Mouse (Mus musculus) Patski (cell line): Measurements from ENCODE around the gene Rae1. TPM values are rescaled to one million over a fixed set of nuclear protein-coding genes. Genes with fewer than 3 reads are reported as not detected.
A peak's percentile ranks its signal among the peaks of the same experiment; 100 is the strongest.

Experiments
- ATAC-seq: fragments of 100-300 bp; one replicate; pipeline ENCODE4 v1.8.0; 2021
- CTCF ChIA-PET: fragments of 350-600 bp; sonication (Branson Sonifier 250); formaldehyde crosslinking; loops from one replicate; lab custom pipeline; 2022; ENCODE audit warnings: inconsistent platforms; lab: Charles Lee
- POLR2A ChIA-PET: fragments of 350-600 bp; sonication (Branson Sonifier 250); formaldehyde crosslinking; loops from one replicate; lab custom pipeline; 2022; ENCODE audit warnings: antibody characterized with exemption, inconsistent platforms; lab: Charles Lee
- DNase-seq: peaks from one replicate; pipeline ENCODE4 v3.0.0-alpha.2; 2011; ENCODE audit warnings: low read depth, low spot score
- H3K27me3 ChIP-seq: fragments of 371-371 bp; one replicate; pipeline ENCODE4 v1.5.1; 2021
- CTCF ChIP-seq: fragments of 100-300 bp; IDR thresholded peaks from one replicate; pipeline ENCODE4 v1.5.1; 2021
- in situ Hi-C: fragments of 300-500 bp; cut with MboI; formaldehyde crosslinking; loops from 3 replicates; pipeline ENCODE4 v1.11.1; 2018; ENCODE audit warnings: low pct_unique_long_range_greater_than_20kb, mixed read lengths
- polyA plus RNA-seq: library from polyadenylated mRNA; unstranded; gene quantifications from one replicate; pipeline ENCODE4 v1.2.3, GENCODE M21; 2021

Gene Rae1
- 77.6 TPM for polyA plus RNA-seq

DNA sequence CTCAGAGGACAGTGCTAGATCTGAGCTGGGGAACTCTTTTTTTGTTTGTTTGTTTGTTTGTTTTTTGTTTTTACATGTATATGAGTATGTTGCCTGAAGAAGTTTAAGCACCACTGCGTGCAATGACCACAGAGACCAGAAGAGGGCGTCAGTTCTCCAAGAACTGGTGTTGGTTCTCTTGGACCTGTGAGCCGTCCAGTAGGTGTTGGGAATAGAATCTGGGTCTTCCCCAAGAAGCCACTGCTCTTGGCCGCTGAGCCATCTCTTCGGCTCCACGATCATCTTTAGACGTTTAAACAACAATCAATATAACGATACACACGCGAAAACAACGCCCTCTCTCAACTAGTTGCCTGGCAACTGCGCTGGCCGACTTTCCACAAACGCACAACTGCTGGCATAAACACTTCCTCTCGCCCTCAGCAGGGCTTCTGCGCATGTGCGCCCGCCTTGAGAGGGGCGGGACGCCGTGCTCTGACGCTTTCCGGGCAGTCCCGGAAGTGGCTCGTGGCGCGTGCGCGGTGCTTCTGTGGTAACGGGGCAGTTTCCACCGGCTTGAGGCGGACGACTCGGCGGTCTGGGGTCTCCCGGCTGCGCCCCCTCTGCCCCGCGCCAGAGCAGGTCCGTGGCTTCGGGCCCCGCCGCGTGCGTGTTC lies at the start of gene Rae1:
Gene Rae1, plus strand, starts transcription at position 488 of the 655 bp plus-strand sequence.
- POLR2A ChIA-PET = interaction anchor here (0.9 kb wide), 1 partner anchor 166 kb away, joined by 3 read pairs; no protein-coding TSS in a partner anchor
- TF ChIP-seq CTCF = peak; percentile 97
- in situ Hi-C loops = loop anchor here (5.0 kb wide), 3 partner anchors 83 to 522 kb away; no protein-coding TSS in a partner anchor
- CTCF ChIA-PET = interaction anchor here (0.6 to 1.1 kb wide), 3 partner anchors 84 to 169 kb away, joined by 3 to 6 read pairs (median 3); no protein-coding TSS in a partner anchor
- H3K27me3 ChIP-seq = no peaks in the 10 kb centered on the region
- peak; percentile 92 for DNase-seq
- peak; percentile 87 for ATAC-seq

DNA sequence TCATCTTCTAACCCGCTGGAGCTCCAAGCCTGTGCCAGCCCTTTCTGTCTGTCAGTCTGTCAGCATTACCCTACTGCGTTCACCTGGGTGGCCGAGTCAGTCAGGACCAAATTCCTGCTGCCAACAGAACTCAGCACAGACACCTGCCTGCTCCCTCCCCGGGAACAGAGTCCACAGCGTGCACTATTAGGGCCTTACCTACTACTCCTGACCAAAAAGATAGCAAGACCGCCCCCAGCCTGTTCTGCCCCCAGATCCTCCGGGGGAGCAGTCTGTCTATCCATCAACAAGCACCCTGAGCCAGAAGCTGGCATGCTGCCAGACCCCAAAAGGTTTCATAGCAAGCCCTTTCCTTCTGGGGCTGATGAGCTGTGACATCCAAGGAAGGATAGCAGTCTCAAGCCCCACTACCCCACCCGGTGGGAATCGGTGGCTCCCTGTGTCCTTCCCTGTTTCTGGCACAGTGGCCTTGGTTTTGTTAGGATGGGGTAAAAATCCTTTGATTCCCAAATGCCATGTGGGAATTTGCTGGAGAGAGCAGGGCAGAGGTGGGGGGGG lies 49.7 kb upstream of the Rae1 start:
- TF ChIP-seq CTCF = no peak
- POLR2A ChIA-PET = no interaction called here
- DNase-seq = no peak
- H3K27me3 ChIP-seq = no peaks in the 10 kb centered on the region
- ATAC-seq = no peak
- in situ Hi-C loops = no loop called here
- CTCF ChIA-PET = no interaction called here

DNA sequence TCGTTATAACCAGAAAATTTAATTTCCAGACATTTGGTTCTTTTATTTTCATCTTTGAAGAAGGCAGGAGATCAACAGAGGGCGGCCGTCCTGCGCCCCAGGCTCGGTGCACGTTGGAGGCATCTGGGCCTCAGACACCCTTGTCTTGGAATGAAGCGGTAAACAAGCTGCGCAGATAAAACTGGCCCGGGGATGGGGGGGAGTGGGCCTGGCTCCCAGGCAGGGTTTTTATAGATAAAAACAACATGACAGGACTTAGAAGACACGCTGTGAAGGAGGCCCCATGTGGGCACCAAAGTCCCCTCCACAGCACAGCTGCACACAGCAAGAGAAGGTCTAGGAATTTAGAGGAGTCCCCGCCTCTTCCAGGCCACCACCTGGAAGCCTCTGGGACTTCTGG lies 49.2 kb upstream of the Rae1 start:
- ChIA-PET POLR2A (no interaction called here), CTCF (no interaction called here)
- ATAC-seq (no peak), DNase-seq (no peak)
- in situ Hi-C loops = no loop called here
- no peaks in the 10 kb centered on the region for H3K27me3 ChIP-seq
- TF ChIP-seq CTCF = no peak

DNA sequence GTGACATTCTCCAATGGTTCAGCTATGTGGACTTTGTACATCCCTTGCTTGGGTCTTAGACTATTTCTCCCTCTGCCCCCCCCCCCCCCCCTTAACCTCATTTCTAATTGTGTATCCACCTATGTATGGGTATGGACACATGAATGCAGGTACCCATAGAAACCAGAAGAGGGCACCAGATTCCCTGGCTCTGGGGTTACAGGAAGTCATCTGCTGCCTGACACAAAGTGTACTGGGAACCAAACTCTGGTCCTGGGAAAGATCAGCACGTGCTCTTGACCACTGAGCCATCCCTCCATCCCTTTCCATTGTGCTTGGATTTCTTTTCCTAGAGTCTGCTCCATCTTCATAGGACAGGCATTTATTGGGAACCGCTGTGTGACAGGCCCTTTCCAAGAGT lies 47.9 kb upstream of the Rae1 start:
- in situ Hi-C loops = no loop called here
- POLR2A ChIA-PET = no interaction called here
- TF ChIP-seq CTCF = no peak
- H3K27me3 ChIP-seq = no peaks in the 10 kb centered on the region
- ATAC-seq (no peak), DNase-seq (no peak)
- CTCF ChIA-PET = no interaction called here

DNA sequence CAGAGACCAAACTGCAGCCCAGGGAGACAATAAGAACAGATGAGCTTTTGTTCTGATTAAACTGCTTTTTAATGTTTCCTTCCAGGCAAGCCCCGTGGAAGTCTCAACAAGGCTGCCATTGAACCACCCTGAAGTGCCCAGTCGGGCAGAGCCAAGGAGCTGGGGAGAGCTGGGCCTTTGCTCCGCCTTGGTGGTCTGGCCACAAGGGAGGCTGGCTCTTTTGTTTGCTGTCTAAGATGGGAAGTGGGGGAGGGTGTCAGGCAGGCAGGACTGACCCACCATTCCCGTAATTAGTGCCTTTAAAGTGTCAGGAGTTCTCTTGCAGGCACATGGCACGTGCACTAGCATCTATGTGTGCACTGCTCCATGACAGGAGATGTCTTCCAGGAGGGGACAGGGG lies 41.3 kb upstream of the Rae1 start:
- ATAC-seq (no peak), DNase-seq (no peak)
- H3K27me3 ChIP-seq = no peaks in the 10 kb centered on the region
- POLR2A ChIA-PET = no interaction called here
- CTCF ChIA-PET = no interaction called here
- no peak for TF ChIP-seq CTCF
- in situ Hi-C loops = no loop called here

DNA sequence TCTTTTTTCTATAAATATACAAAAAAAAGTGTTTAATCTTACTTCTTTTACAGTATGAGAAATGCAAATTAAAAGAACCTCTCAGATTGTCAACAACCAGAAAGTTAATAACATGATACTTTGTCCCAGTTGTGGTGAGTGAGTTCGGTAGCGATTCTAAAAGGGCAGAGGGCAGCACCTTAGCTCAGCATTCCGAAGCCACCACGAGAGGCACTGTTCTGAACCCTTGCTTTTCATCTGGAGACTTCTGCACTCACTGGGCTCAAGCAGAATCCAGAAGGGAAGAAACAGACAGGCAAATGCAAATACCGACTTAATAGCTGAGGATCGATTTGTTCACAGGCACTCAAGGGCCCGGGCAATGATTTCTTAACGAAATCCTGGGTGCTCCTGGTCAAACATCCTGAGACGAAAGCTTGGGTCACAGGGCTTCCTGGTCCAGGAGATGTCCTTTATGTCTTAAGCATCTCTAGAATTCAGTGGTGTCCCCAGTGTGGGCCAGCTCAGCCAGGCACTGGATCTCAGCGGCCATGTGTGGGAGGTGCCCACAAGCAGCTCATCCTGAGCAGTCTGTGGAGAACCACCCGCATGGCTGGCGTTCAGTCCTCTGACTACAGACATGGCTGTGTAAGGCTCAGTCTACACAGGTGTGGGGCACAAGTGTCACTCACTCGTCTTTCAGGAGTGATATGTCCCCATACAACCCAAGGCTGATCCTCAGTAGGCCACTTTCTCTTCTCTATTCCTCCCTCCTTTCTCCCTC lies 40.7 kb upstream of the Rae1 start:
- DNase-seq = no peak
- in situ Hi-C loops = no loop called here
- peak; percentile 13 for ATAC-seq
- CTCF ChIA-PET = interaction anchor here (1.0 to 1.4 kb wide), 2 partner anchors 12 to 98 kb away, joined by 3 to 4 read pairs; no protein-coding TSS in a partner anchor
- no peaks in the 10 kb centered on the region for H3K27me3 ChIP-seq
- TF ChIP-seq CTCF = no peak
- POLR2A ChIA-PET = no interaction called here

DNA sequence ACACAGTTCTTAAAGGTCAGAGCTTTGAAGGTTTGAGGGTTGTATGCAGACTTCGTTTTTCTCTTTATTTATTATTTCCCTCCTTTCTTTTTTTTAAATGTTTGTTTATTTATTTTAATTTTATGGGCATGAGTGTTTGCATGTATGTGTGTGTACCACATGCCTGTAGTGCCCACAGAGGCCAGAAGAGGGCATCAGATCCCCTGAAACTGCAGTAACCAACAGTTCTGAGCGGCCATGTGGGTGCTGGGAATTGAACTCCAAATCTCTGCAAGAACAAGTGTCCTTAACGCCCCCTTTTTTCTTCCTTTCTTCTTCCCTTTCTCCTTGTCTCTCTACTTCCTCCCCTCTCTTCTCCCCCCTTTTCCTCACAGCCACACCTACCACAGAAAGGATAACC lies 39.6 kb upstream of the Rae1 start:
- ATAC-seq = no peak
- in situ Hi-C loops = no loop called here
- POLR2A ChIA-PET = no interaction called here

DNA sequence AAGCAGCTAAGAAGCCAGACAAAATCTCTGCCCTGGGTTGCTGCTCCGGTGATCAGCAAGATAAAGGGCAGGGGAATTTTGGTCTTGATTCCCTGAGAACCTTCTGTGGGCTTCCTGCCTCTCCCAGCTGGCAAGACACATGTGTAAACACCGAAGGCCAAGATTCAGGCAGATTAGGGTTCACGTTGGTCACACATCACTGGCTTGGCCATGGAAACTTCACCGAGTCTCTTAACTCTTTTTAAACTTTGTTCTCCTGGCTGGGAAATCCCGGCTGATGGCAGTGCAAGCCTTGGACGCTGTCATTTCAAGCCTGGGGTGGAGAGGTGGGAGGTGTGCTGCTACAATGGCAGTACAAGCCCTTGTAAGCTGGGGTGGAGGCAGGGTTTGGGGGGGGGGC lies 38.7 kb upstream of the Rae1 start:
- ChIA-PET POLR2A (no interaction called here), CTCF (no interaction called here)
- no peak for DNase-seq
- ATAC-seq = no peak
- in situ Hi-C loops = no loop called here
- no peaks in the 10 kb centered on the region for H3K27me3 ChIP-seq
- no peak for TF ChIP-seq CTCF

More for the DNA sequence above, 39.6 kb upstream of the Rae1 start:
- TF ChIP-seq CTCF = no peak
- CTCF ChIA-PET = interaction anchor here (1.4 kb wide), 1 partner anchor 11 kb away, joined by 4 read pairs; no protein-coding TSS in a partner anchor
- DNase-seq = no peak
- no peaks in the 10 kb centered on the region for H3K27me3 ChIP-seq

DNA sequence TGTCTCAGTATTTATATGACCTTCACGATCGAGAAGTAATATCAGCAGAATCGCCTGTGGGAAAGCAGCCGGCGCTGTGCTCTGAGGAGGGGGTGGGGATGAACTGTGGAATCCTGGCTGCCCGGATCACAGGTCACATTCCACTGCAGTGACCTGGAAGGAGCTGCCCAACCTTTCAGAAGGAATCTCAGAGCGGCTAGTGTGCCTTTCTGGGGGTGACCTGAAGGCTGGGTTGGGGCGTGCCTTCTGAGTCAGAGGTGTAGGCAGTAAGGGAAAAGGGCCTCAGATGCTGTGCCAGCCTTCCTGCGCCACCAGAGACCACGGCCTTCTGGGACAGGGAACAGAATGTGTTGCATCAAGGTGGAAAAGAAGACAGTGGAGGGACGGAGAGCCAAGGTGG lies 34.7 kb upstream of the Rae1 start:
- ChIA-PET CTCF (no interaction called here), POLR2A (no interaction called here)
- no peak for TF ChIP-seq CTCF
- no peaks in the 10 kb centered on the region for H3K27me3 ChIP-seq
- in situ Hi-C loops = no loop called here
- ATAC-seq (peak; percentile 76), DNase-seq (no peak)

DNA sequence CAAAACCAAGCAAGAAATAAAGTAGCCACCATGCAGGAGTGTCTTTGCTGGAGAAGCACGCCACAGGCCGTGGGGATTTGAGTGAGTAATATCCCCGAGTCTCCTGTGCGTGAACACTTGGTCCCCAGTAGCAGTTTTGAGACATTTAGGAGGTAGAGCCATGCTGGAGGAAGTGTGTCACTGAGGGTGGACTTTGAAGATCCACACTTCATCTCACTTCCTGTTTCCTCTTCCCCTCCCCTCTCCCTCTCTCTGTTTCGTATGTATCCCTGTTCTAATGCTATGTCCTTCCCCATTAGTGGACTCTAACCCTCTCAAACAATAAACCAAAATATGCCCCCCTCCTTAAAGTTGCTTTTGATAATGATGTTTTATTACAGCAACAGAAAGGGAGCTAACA lies 33.4 kb upstream of the Rae1 start:
- ChIA-PET CTCF (no interaction called here), POLR2A (no interaction called here)
- in situ Hi-C loops = no loop called here
- no peak for ATAC-seq
- TF ChIP-seq CTCF = no peak
- DNase-seq = no peak
- H3K27me3 ChIP-seq = no peaks in the 10 kb centered on the region

DNA sequence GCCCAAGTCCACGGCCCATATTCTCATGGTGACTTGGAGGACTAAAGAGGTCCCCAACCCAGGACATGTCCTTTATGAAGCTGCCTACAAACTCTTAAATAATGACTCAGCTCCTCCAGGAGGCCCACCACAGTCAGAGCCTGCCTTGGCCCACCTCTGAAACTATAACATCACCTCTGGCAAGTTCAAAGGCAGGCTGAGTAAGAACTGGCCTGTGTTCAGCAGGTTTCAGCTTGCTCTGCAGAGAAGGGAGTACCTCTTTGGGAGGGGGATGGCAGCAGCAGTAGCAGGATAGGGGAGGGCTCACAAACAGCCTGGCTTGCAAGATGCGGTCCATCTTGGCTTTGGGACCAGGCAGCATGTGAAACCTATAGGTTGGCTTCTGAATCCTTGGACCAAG lies 28.1 kb upstream of the Rae1 start:
- CTCF ChIA-PET = interaction anchor here (1.6 kb wide), 1 partner anchor 12 kb away, joined by 4 read pairs; no protein-coding TSS in a partner anchor
- H3K27me3 ChIP-seq = no peaks in the 10 kb centered on the region
- DNase-seq (no peak), ATAC-seq (no peak)
- no peak for TF ChIP-seq CTCF
- POLR2A ChIA-PET = no interaction called here
- in situ Hi-C loops = no loop called here
